Mouse (Mus musculus): ENCODE measurements around the gene Tnk1.
A peak's percentile ranks its signal among the peaks of the same experiment; 100 is the strongest.

Tnk1 gene

GRCm38 (mm10) chr11:69858113-69858998 is at the start of gene Tnk1:
Gene Tnk1 (minus strand): TSS chr11:69858730.
- DNase-seq = no peak

- DNase-seq = no peak
These were observed 45.8 kb upstream of the Tnk1 start for GRCm38 (mm10) chr11:69904311-69904710.

GRCm38 (mm10) chr11:69902972-69903371 is 44.4 kb upstream of the Tnk1 start:
- no peak for DNase-seq

- DNase-seq = no peak
These were observed 43.5 kb upstream of the Tnk1 start for GRCm38 (mm10) chr11:69901993-69902392.

- peak; percentile 96 for DNase-seq
These were observed 42.9 kb upstream of the Tnk1 start for GRCm38 (mm10) chr11:69901406-69901846.

GRCm38 (mm10) chr11:69900471-69901405 is 42.2 kb upstream of the Tnk1 start, which contains the start of the genes 2810408A11Rik and Neurl4:
Gene 2810408A11Rik (minus strand): TSS chr11:69900987.
Gene Neurl4 (plus strand): TSS chr11:69901072.
- peak; percentile 93 for DNase-seq

GRCm38 (mm10) chr11:69899870-69900269 is 41.3 kb upstream of the Tnk1 start:
- DNase-seq = peak; percentile 35

- peak; percentile 85 for DNase-seq
These were observed 36.8 kb upstream of the Tnk1 start, which contains the start of gene Acap1 for GRCm38 (mm10) chr11:69895291-69895690. Gene Acap1 (minus strand): TSS chr11:69895539.

GRCm38 (mm10) chr11:69894671-69895070 is 36.1 kb upstream of the Tnk1 start:
- peak; percentile 93 for DNase-seq

- DNase-seq = no peak
These were observed 33.0 kb upstream of the Tnk1 start for GRCm38 (mm10) chr11:69891482-69891881.

GRCm38 (mm10) chr11:69886907-69887635 is 28.5 kb upstream of the Tnk1 start:
- DNase-seq = no peak

- no peak for DNase-seq
These were observed 26.1 kb upstream of the Tnk1 start for GRCm38 (mm10) chr11:69884663-69885062.

GRCm38 (mm10) chr11:69884240-69884639 is 25.7 kb upstream of the Tnk1 start:
- DNase-seq = no peak

GRCm38 (mm10) chr11:69883527-69884151 is 25.1 kb upstream of the Tnk1 start:
- DNase-seq = no peak

GRCm38 (mm10) chr11:69883066-69883465 is 24.5 kb upstream of the Tnk1 start:
- DNase-seq = peak; percentile 80

GRCm38 (mm10) chr11:69881787-69882670 is 23.5 kb upstream of the Tnk1 start:
- no peak for DNase-seq

GRCm38 (mm10) chr11:69880853-69881603 is 22.5 kb upstream of the Tnk1 start, which contains the start of gene Kctd11:
Gene Kctd11 (minus strand): TSS chr11:69881406.
- peak; percentile 81 for DNase-seq

- DNase-seq = peak; percentile 69
These were observed 21.9 kb upstream of the Tnk1 start for GRCm38 (mm10) chr11:69880506-69880852.

- DNase-seq = no peak
These were observed 21.2 kb upstream of the Tnk1 start for GRCm38 (mm10) chr11:69879711-69880110.

- no peak for DNase-seq
These were observed 20.4 kb upstream of the Tnk1 start for GRCm38 (mm10) chr11:69878952-69879351.
